Mouse (Mus musculus) Patski (cell line): Measurements from ENCODE around the gene Ttll7. TPM values are rescaled to one million over a fixed set of nuclear protein-coding genes. Genes with fewer than 3 reads are reported as not detected.
A peak's percentile ranks its signal among the peaks of the same experiment; 100 is the strongest.

Experiments used
- ATAC-seq: fragments of 100-300 bp; one replicate; pipeline ENCODE4 v1.8.0; 2021
- CTCF ChIA-PET: fragments of 350-600 bp; sonication (Branson Sonifier 250); formaldehyde crosslinking; loops from one replicate; lab custom pipeline; 2022; ENCODE audit warnings: inconsistent platforms; lab: Charles Lee
- POLR2A ChIA-PET: fragments of 350-600 bp; sonication (Branson Sonifier 250); formaldehyde crosslinking; loops from one replicate; lab custom pipeline; 2022; ENCODE audit warnings: antibody characterized with exemption, inconsistent platforms; lab: Charles Lee
- DNase-seq: peaks from one replicate; pipeline ENCODE4 v3.0.0-alpha.2; 2011; ENCODE audit warnings: low read depth, low spot score
- H3K27me3 ChIP-seq: fragments of 371-371 bp; one replicate; pipeline ENCODE4 v1.5.1; 2021
- CTCF ChIP-seq: fragments of 100-300 bp; IDR thresholded peaks from one replicate; pipeline ENCODE4 v1.5.1; 2021
- in situ Hi-C: fragments of 300-500 bp; cut with MboI; formaldehyde crosslinking; loops from 3 replicates; pipeline ENCODE4 v1.11.1; 2018; ENCODE audit warnings: low pct_unique_long_range_greater_than_20kb, mixed read lengths
- polyA plus RNA-seq: library from polyadenylated mRNA; unstranded; gene quantifications from one replicate; pipeline ENCODE4 v1.2.3, GENCODE M21; 2021

Gene Ttll7
- 16.6 TPM for polyA plus RNA-seq

DNA sequence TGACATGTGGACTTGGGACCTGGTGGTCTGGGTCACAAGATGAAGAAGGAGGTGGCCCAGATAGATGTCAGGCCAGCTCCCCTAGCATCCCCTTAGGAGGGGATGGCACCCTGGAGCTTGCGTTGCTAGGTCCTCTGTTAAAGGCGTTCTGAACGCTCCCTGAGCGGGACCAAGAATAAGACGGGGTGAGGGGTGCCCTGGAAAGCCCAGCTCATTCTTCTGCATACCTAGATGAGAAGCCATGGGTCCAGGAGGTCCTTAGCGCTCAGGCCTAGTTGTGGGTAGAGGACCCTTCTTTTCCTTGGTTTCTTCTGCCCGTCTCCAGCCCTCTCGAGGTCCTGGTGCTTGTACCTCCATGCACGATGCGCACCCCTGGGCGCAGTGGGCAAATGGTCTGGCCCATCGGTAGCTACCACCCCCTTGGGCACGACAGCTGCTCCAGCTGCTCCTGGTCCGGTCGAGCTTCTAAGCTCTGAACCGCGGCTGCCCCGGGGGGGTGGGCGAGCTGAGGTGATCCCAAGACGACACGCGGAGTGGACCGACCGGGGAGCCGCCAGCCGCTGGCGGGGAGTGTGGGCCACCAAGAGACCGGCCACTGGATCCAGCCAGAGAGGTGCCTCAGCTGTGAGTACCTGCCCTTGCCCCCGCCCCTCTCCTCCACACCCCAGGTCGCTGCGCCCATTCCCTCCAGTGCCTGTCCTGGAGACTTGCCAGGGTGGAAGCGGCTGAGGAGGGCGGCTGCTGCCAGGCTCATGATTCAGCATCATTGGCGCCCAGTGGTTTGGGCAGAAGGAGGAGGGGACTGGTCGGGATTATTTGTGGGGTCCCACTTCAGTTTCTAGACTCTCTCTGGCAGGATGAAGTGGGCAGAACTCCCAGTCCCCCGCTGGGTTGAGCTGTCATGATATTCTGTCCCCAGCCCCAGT lies at the start of gene Ttll7:
Gene Ttll7 (plus strand): TSS at position 402 of the 926 bp plus-strand sequence.
- in situ Hi-C loops: no loop called here
- ATAC-seq: peak; percentile 99
- no peaks in the 10 kb centered on the region for H3K27me3 ChIP-seq
- no peak for TF ChIP-seq CTCF
- DNase-seq: peak; percentile 86
- POLR2A ChIA-PET: interaction anchor here (0.9 kb wide), 1 partner anchor 31 kb away, joined by 3 read pairs; no protein-coding TSS in a partner anchor
- CTCF ChIA-PET: interaction anchor here (0.6 to 3.7 kb wide), 8 partner anchors 10 to 790 kb away, joined by 3 to 17 read pairs (median 3); no protein-coding TSS in a partner anchor

DNA sequence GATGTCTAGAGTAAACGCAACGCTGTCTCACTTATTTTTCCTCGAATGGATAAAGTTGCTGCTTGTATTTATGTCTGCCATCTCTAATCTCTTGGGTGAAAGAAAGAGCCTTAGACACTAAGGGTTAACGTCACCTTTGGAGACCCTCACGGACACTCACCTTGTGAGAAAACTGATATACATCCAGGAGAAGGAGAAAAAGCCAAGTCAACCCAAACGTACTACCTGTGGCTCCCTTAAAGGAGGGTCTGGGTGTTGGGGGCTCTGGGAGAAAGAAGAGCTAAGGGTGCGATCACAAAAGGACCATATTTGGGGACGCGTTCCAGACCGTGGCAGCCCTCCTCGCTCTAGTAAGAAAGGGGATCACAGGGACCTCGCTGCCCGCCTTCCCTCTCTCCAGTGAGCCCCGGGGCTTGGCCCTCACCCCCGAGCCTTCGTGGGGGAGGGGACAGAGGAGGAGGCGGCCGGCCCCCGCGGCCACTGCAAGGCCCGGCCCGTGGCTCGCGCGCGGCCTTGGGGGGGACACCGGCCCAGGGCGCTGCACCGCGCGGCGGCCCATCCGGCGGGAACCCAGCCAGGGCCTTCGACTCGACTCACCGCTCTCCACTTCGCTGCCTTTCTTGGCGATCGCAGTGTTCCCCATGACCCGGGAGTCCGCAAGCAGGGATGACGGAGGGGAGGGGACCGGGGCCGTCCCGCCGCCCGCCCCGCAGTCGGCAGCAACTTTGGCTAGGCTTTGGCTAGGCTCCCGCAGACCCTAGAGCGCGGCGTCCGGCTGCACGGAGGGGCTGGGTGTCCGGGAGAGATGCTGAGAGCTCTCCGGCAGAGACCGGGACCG lies 39.9 kb upstream of the Ttll7 start:
- ATAC-seq (peak; percentile 61), DNase-seq (peak; percentile 15)
- ChIA-PET CTCF (interaction anchor here (0.9 to 1.4 kb wide), 5 partner anchors 10 to 26 kb away, joined by 3 to 6 read pairs (median 4); no protein-coding TSS in a partner anchor), POLR2A (interaction anchor here (1.2 to 1.8 kb wide), 3 partner anchors 16 to 52 kb away, joined by 3 to 6 read pairs (median 4); no protein-coding TSS in a partner anchor)
- H3K27me3 ChIP-seq: no peaks in the 10 kb centered on the region
- no peak for TF ChIP-seq CTCF
- in situ Hi-C loops: no loop called here

DNA sequence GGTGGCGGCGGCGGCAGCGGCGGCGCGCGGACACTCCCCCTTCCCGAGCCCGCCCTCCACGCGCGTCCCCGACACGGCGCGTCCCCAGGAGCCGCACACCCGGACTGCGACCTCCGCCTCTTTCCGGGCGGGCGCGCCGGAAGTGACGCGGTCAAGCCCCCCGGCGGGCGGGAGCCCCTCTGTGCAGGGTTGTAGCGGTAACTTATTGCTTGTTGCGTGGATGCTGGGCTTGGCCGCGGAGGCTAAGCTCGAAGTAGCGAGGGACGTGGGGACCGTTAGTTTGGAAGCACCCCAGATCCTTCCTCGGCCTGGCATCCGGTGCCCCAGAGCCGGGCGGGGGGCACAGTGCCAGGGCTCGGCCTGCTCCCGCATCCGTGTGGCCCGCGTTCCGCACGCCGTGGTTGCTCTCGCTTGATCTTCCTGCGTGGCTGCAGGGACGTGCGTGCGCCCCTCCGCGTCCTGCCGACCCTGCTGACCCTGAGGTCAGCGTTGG lies 39.2 kb upstream of the Ttll7 start, which contains the start of gene Prkacb:
Gene Prkacb (minus strand): TSS at position 90 of the 493 bp plus-strand sequence.
- ChIA-PET CTCF (interaction anchor here (1.1 to 1.2 kb wide), 3 partner anchors 25 to 58 kb away, joined by 3 to 4 read pairs (median 3); no protein-coding TSS in a partner anchor), POLR2A (interaction anchor here (0.9 to 1.8 kb wide), 5 partner anchors 16 to 70 kb away, joined by 3 to 6 read pairs (median 4); no protein-coding TSS in a partner anchor)
- in situ Hi-C loops: no loop called here
- no peak for TF ChIP-seq CTCF
- peaks cover 5% of the 10 kb centered on the region for H3K27me3 ChIP-seq
- DNase-seq (peak; percentile 70), ATAC-seq (peak; percentile 83)

DNA sequence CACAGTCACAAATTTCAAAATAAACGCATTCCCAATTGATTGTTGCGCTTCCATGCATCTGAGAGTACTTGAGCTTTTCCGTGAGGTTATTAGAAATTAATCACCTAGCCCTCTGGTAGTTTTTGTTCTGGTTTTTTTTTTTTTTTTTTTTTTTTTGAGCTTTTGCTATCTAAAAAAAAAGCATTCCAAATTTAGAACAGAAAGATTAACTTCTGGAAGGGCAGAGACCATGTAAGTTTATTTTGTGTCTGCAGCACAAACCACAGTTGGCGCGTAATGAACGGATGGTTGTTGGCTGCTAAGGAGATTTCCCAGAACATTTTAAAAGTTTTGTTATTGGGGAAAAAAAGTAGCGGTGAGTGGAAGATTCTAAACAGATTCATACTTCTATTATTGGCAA lies 38.5 kb upstream of the Ttll7 start:
- no peak for TF ChIP-seq CTCF
- peaks cover 10% of the 10 kb centered on the region for H3K27me3 ChIP-seq
- ATAC-seq: no peak
- in situ Hi-C loops: no loop called here
- no peak for DNase-seq
- POLR2A ChIA-PET: interaction anchor here (0.8 to 1.8 kb wide), 5 partner anchors 15 to 70 kb away, joined by 3 to 6 read pairs (median 4); no protein-coding TSS in a partner anchor
- CTCF ChIA-PET: interaction anchor here (1.1 to 1.2 kb wide), 3 partner anchors 24 to 57 kb away, joined by 3 to 4 read pairs (median 3); no protein-coding TSS in a partner anchor

DNA sequence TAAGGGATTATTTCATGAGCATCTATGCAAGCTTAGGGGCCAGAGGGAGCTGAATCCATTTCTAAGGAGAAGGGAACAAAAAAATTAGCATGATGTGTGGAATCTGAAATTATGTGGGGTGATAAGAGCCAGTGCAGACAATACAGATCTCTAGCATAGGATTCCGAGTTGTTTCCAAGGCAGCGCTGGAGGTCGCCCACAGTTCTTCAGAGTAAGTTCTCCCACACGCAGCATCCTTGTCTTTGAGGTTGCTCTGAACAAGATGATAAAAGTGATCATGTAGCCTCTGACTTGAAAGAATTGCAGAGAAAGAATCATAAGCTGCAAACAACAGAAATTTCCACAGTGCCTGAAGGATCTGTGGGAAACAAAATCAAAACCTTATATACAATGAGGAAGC lies 31.4 kb upstream of the Ttll7 start:
- ATAC-seq: no peak
- no peak for DNase-seq
- ChIA-PET CTCF (interaction anchor here (1.2 kb wide), 1 partner anchor 23 kb away, joined by 3 read pairs; no protein-coding TSS in a partner anchor), POLR2A (interaction anchor here (0.7 to 1.0 kb wide), 2 partner anchors 31 to 414 kb away, joined by 3 read pairs; partner anchors contain the start of gene Ttll7)
- no peak for TF ChIP-seq CTCF
- in situ Hi-C loops: loop anchor here (5.0 kb wide), 1 partner anchor 42 kb away; no protein-coding TSS in a partner anchor
- peaks cover 18% of the 10 kb centered on the region for H3K27me3 ChIP-seq

DNA sequence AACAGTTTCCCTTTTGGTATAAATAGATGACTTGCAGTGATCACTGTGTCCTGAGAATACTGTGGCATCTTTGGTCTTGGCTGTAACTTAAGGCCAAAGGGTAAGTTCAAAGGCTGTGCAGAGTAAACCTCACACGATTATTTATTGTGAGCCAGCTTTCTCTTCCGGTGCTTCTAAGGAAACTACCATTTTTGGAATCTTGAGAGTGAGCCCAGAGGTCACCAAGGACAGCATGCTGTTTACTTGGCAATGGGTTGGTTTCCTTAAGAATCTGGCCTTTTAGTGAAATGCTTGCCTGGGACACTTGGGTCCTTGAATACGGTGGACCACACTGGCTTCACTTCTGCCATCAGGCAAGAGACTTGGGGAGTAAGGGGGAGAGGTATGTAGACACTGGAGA lies 9.4 kb upstream of the Ttll7 start:
- no peak for TF ChIP-seq CTCF
- in situ Hi-C loops: no loop called here
- ATAC-seq: no peak
- ChIA-PET CTCF (interaction anchor here (0.9 to 4.2 kb wide), 5 partner anchors 8 to 406 kb away, joined by 3 to 17 read pairs (median 6); partner anchors contain the start of gene Ttll7), POLR2A (no interaction called here)
- no peak for DNase-seq
- no peaks in the 10 kb centered on the region for H3K27me3 ChIP-seq

DNA sequence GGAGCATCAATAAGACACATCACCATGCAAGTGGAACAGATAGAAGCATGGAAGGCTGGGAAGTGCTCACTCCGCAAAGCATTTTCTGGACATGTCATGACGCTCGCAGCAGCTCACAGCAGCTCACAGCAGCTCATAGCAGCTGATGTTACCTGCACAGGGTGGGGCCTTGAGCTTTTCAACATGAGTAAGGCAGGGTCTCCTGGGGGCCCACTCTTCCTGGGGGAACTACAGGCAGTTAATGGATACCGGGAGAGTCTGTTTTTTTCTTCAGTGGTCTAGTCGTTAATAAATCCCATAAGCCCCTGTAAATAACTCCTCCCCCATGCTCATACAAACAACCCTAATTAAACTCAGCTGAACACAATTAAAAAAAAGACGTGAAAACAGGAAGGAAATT lies 8.7 kb upstream of the Ttll7 start:
- POLR2A ChIA-PET: no interaction called here
- in situ Hi-C loops: no loop called here
- DNase-seq: no peak

DNA sequence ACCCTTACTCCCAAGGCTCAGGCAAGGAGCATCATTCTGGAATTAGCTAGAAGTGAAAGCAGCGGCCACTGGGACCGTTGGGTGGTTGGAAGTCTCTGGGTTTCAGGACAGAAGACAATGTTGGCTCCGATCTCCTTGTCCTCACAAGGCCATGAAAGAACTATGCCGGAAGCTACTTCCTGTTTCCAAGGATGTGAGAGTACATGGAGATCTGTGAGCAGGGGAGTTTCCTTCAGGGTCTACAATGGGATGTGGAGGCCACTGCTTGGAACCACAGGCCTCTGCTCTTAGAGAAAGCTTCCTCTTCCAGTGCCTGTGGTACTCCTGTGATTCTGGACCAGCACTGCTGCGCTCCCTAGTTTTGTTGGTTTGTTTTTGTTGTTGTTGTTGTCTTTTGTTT lies 5.9 kb upstream of the Ttll7 start:
- H3K27me3 ChIP-seq: no peaks in the 10 kb centered on the region
- ChIA-PET CTCF (interaction anchor here (1.0 to 1.9 kb wide), 3 partner anchors 12 to 25 kb away, joined by 3 to 6 read pairs (median 4); no protein-coding TSS in a partner anchor), POLR2A (no interaction called here)
- TF ChIP-seq CTCF: no peak
- DNase-seq: no peak
- no peak for ATAC-seq
- in situ Hi-C loops: no loop called here

More for the DNA sequence above, 8.7 kb upstream of the Ttll7 start:
- no peak for ATAC-seq
- CTCF ChIA-PET: interaction anchor here (1.1 to 4.2 kb wide), 4 partner anchors 8 to 71 kb away, joined by 3 to 17 read pairs (median 6); partner anchors contain the start of gene Ttll7
- H3K27me3 ChIP-seq: no peaks in the 10 kb centered on the region
- TF ChIP-seq CTCF: no peak

DNA sequence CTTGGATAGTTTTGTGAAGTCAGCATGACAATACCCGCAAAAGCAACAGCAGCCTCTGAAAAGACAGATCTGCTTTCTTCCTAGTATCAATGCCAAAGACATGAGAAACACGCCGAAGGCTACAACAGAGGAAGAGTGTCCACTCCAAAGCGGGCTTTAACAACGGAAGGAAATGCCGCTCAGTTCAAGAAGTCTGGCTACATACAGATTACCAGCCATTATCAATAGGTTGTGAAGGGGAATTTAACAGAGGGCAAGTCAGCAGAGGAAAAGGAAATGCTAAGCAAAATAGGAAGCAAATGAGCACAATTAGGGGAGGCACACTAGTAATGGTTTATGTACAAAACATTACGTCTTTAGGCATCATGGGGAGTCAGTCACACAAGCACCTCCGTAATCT lies 4.1 kb upstream of the Ttll7 start:
- no peak for TF ChIP-seq CTCF
- ATAC-seq (no peak), DNase-seq (no peak)
- in situ Hi-C loops: no loop called here
- POLR2A ChIA-PET: no interaction called here
- CTCF ChIA-PET: no interaction called here
- no peaks in the 10 kb centered on the region for H3K27me3 ChIP-seq
